Mouse (Mus musculus) spleen, adult 12 weeks (tissue): Measurements from ENCODE around the gene Sod1.
"Not testable (repeated sequence)": the region's sequence is repeated elsewhere in the genome, so short reads cannot be mapped to it uniquely, and the experiment has no call there.

Experiments used
- DNase-seq: peaks from one replicate; pipeline ENCODE4 v3.0.0; 2022; ENCODE audit warnings: low spot score

Gene Sod1

DNA sequence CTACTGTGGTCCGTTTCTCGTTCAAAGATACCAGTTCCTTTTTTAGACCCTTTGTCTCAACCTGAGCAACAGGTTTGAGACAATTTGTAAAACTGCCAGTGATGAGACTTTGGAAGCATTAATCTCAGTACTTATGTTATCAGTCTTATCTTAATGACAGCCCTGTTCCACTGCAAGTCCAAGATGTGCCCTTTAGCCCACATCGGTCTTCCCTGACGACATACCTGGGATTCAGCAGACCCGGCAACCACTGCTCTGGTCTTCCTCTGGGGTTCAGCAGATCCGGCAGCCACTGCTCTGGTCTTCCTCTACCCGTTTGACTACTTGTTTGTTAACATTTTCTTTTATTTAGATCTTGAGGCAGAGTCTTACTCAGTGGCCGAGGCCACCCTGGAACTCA lies 8.8 kb upstream of the Sod1 start:
- no peak for DNase-seq

DNA sequence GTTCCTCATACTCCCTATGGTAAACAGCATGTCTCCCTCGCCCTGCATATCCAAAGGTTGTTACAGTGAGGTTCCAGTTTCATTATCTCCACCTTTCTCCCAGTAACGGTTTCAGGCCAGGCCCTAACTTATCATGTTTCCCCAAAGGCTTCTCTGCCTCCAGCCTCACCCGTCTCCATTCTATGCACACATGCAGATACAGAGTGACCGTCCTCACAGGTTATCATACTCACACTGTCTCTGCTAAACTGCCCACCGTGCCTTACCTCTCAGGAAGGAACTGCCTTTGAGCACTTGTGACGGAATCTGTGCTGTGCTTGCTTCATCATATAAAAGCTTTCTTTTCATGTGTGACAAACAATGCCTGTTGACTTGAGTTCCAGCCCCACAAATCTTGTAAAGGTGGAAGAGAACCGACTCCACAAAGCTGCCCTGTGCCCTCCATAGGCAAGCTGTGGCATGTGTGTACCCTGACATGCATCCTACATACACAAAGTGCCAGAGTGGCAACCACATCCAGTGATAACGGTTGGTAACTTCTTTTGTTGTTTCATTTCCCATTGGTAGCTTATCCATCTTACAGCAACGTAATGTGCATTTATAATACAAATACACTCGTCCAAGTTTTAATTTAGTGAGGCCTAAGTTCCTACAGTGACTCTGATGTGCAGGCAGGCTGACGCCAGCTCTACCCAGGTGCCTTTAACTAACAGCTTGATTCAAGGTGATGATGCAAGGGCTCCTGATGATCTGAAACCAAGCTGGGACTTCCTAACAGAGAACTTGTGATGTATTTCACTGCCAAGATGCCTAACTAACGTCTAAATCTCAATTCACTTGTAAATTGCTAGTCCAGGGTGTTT lies 6.8 kb upstream of the Sod1 start:
- no peak for DNase-seq

DNA sequence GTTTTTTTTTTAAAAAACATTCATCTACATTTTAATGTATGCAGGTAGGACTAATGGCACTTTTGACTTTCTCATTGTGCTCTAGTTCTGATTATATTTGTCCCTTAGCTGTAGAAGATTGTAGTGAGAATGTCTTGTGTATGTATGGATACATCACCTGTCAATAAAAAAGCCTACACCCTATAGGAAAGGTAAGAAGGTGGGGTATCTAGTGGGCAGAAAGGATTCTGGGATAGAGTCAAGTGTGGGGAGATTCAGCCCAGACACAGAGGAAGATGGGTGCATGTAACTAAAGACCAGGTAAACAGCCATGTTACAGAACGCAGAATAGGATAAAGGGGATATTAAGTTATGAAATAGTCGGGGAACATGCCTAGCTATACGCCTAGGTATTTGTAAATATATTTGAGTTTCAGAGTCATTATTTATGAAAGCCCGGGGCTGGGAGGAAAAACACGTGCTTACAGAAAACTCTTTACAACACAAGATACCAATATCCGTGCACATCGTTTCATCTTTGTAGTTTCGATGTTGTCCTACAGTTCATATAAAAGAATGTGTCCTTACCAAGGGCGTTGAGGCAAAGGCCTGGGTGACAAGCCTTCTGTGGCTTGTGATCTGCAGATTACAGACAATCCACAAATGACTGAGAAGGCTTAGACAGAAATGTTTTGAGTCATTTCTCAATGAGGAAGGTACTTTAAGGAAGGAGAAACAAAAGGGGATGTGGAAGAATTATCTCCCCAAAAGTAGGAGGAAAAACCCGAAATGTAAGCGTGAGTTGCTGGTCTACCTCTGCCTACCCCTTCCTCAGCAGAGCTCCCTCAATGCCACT lies 5.6 kb upstream of the Sod1 start:
- no peak for DNase-seq

DNA sequence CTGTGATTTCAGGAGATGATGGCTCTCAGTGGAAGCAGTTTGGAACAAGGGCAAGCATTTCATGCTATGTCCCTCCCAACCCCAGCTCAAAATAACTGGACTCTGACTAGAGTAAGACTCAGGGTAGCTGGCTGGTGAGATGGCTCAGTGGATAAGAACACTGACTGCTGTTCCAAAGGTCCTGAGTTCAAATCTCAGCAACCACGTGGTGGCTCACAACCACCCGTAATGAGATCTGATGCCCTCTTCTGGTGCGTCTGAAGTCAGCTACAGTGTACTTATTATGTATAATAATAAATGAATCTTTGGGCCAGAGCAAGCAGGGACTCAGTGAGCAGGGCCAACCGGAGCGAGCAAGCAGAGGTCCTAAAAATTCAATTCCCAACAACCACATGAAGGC lies 4.7 kb upstream of the Sod1 start:
- DNase-seq, result not testable (repeated sequence)

DNA sequence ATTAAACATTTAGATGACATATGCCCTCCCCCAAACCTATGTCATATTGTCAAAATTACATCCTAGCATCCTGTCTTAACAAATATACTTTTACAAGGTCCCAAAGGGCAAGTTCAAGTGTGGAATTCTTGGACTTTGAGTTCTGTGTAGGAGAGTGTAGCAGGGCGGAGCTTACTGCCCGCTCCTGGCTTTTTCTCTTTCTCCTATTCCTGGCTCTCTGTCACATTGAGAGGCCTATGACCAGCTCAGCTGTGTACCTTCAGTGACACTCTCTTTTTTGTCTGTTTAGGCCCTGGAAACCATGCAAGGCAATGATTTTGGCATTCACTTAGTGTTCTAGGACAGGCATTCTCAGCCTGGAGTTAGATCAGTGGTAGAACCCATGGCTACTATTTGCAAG lies 4.1 kb upstream of the Sod1 start:
- no peak for DNase-seq

DNA sequence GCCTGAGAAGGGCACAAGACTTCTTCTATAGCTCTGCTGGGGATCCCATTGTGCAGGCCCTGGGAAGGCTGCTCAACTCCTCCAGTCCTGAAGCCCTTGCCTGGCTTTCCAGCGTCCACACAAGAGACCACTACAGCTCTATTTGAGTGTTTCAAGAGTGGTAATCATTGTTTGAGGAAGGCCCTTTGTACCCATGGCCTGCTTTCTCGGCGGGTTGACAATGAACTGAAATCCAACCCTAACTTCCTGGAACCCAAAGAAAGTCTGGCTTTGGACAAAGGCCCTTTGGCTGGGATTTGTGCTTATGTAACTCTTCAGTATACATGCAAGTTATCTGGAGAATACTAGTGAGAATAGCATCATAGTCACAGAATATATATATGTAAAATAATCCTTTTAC lies 3.2 kb upstream of the Sod1 start:
- DNase-seq, result no peak

DNA sequence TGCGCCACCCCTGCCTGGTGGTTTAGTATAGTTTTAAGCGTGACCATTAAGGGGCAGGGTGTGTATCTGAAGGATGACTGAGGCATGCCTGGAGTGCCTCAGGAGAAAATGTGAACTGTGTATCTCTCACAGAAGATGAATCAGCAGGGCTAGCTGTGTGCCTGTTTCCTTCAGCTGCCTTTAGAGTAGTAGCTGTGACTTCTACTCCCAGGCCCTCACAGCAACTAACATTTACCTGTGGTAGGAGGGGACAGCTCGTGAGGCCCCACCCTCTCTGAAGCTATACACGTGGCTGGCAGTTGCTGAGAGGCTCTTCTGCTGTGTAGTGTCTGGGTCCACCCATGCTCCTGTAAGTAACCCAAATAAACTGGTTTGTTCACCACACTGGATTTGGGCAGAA lies 2.6 kb upstream of the Sod1 start:
- no peak for DNase-seq

DNA sequence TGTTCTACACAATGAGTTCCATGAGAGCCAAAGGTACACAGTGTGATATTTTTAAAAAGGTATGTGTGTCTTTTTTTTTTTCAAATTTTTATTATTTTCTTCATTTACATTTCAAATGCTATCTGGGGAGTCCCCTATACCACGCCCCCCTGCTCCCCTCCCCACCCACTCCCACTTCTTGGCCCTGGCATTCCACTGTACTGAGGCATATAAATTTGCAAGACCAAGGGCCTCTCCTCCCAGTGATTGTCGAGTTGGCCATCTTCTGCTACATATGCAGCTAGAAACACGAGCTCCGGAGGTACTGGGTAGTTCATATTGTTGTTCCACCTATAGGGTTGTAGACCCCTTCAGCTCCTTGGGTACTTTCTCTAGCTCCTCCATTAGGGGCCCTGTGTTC lies 1.1 kb upstream of the Sod1 start:
- DNase-seq, result not testable (repeated sequence)

DNA sequence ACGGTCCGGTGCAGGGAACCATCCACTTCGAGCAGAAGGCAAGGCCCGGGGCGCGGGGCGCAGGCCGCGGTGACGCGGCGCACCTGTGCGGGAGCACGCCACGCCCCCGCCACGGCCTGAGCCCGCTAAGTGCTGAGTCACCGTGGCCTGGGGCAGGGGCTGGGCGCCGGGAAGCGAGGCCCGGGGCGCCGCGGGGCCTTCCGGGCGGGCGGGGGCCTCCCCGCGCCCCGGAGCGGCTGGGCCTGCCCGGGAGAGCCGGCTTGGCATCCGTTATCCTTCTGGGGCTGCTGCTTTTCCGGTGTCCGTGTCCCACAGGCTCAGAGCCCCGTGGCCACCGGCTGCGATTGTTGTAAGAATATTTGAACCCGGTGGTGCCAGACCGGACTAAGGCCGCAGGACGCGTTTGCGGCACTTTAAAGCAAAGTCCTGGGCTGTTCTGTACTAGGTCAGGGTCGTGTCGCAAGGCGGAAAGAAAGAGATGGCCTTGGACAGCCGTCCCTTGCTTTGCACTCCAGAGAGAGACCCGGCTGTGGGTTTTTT lies 408 bp downstream of the Sod1 start:
- no peak for DNase-seq

DNA sequence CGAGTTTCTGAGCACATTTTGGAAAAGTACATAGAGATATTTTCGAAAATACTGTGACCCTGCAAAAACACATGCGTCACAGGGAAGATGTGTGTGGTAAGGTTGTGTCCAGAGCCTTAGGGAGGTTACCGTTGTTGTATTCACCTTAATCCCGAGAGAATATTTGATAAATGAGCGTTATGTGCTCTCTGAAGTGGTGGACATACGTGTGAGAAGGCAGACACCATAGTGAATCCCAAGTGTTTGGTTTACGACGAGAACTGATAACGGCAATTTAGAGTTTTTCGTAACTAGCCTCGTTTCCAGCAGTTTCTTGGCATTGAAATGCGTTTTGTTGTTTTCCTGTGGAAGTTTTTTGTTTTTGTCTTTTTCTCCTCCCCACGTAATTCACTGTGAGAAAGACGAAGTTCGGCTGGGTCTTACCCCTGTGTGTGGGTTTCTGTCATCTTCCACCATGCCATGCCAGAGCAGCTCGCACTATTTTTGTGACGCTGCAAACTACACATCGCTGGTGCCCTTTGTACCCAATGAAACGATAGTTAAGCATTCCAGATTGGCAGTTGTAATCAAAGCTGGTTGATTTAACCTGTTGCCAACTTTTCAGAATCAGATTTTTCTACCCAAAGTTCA lies 1.0 kb downstream of the Sod1 start:
- DNase-seq, result no peak

DNA sequence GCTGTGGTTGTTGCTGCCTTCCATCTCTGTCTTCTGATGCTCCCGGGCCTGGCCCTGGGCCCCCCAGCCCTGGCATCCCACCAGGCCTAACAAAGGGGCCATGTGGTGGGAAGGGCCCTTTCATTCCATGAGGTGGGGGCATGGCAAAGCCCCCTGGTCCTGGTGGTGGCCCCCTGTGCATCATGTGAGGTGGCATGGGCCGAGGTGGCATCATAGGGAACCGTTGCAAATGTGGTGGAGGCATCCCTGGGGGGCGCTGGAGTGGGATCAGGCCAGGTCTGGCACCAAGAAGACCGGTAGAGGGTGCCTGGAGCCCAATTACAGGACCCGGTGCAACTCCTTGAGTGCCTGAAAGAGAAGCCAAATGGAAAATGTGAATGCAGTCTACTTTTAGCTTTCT lies 9.3 kb downstream of the Sod1 start:
- no peak for DNase-seq

DNA sequence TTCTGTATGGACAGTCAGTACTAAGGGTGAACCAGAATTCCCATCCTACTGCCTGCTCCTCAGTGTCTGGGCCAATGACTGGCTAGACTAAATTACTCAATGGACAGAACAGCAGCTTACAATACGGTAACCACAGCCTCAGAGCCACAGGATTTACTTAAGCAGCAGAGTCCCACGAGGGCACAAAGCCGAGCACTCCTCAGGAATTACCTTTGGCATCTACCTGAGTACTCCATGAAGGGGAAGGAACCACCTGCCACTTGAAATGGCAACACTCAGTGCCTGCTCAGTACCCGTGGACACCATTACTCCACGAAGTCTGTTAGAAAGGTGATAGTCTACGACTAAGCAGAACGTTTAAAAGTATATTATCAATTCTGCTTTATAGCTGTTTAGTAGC lies 10.7 kb downstream of the Sod1 start:
- DNase-seq, result no peak

DNA sequence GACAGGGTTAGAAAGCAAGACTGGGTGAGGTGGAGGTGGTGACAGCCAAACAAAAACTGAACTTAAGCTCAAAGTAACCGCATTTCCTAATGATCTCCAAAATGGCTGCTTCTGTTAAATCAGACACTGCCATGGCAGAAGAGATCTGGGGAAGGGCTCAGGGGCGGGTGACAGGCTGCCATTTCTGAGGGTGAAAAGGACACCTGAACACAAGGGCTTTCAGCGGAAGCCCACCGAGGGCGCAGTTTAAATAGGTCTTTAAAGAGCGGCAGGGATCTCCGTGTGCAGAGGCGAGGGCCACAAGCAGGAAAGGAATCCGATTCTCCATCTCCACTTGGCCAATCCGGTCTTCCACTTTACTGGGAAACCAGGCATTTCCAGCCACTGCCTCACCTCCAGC lies 13.1 kb downstream of the Sod1 start:
- no peak for DNase-seq

DNA sequence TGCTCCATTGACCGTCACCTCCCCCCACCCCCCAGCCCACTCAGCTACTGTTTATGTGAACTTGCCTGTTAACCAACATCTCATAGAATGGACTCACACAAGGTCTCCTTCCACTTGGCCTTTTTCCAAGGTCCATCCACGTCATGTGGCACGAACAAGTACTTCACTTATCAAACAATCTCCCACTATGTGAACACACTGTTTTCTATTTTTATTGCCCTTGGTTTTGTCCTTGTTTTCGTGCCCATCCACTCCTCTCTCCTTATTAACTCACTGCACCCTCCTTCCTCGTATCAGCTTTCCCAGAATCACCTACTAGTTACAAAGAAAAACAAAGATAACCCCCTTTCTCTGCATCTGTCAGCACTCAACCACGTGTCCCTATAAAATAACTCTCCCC lies 14.1 kb downstream of the Sod1 start:
- no peak for DNase-seq

DNA sequence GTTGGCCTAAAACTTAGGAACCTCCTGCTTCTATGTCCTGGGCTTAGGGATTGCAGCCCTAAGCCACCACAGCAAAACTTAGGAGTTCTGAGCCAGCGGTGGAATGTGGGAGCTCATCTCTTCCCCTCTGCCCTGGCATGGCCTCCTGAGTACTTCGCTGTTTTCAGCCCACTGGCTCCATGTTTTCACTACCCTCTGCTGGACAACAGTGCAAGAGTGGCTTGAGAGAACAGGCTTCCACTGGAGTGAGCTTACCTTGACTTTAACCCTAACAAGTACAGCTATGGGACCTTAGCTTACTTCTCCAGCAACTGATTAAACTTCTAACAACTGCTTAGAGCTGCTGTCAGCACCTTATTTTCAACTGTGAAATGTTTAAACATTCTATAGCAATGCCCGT lies 14.6 kb downstream of the Sod1 start:
- DNase-seq, result no peak

DNA sequence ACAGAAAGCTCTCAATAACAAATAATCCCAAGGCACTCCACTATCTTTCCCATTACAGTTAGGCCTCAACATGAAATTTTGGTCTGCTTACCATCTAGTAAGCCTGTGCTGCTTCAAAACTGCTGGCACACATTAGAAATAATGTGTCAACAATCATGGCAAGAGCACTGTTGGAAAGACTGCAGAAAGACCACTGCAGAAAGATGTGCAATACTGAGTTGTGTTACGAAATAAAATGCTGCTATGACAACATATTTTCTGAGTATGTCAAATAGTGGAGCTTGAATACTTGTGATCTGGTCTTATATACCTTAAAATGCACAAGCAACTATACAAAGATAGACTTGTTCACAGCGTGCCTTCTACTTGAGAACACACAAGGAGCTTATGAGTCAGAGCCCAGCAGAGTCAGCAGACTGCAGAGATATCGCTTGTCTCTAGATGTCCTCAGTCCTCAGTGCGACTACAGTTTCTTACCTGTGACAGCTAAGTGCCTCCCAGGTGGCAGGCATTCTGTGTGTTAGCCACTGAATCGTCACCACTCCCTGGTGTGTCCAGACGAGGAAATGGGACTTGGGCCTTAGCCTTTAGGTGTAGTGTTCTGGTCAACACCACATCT lies 18.7 kb downstream of the Sod1 start:
- no peak for DNase-seq

DNA sequence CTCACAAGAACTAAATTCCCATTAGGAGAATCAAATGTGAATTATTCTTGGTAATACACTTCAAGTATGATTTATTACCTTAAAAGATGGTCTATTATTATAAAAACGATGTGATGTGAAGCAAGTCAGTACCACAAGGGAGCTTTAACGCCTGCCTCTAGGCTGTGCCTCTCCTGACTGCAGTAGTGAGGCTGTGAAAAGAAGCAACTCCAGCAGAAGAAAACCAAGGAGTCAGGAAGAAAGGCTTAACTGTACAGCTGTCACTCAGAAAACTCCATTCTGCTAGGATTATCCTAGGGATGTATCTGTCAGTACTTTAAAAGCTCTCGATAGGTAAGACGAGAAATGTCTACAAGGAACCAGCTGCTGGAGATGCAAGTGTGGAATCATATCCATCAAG lies 21.3 kb downstream of the Sod1 start:
- DNase-seq, result no peak

DNA sequence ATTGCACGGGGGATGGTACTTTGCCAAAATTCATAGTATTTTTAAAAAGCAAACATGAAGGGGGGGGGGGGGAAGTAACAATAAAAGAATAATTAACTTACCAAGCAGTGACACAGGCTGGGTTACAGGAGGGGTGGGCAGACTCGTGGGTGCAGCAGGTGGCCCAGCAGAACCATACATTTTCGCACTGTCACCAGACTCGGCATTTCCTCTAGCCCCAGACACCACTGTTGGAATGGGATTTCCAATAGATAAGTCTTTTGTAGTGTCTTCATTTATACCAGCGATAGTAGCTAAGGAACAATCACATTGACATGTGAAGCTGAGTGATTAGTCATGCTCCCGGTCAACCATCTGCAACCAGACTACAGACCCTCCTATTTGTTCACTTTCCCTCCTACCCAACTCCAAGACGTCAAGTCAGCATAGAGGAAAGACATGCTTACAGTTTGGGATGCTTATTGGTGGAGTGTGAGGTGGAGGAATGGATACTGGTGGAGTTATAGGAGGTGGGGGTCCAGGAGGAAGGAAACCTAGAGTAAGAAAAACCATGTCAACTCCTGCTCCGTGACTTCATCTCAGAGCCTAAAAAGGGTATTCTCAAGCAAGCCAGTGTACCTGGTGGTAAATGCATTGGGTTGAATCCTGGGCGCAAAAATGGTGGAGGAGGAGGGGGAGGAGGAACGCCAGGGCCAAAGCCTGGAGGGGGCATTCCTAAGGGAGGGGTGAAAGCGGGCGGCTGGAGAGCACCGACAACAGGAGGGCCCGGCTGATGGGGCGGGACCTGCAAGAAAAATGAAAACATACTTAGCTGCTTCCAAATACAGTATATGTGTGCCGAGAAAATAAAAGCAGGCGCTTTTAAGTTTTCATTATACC lies 22.1 kb downstream of the Sod1 start:
- DNase-seq, result no peak

DNA sequence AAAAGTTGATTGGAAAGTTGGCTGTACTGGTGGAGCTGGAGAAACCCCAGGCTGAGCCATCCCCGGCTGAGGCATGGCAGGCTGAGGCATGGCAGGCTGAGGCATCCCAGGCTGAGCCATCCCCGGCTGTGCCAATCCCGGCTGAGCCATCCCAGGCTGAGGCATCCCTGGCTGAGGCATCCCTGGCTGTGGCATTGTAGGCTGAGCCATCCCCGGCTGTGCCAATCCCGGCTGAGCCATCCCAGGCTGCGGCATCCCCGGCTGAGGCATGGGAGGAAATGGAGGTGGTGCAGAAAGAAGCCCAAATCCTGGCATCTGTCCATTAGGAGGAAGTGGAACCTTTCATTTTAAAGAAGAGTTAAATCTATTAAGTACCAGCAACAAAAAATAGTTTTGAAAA lies 29.5 kb downstream of the Sod1 start:
- DNase-seq, result no peak

DNA sequence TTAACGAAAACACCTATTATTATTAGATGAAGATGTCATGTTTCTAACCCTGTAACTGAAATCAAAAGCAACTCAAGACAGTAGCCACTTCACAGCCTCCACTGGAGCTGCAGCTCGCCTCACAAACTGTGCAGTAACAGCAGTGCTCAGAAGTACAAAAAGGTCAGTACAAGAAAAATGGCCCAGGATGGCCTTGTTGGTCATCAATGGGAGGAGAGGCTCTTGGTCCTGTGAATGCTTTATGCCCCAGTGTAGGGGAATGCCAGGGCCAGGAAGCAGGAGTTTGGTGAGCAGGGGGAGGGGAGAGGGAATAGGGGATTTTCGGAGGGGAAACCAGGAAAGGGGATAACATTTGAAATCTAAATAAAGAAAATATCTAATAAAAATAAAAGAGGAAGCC lies 30.7 kb downstream of the Sod1 start:
- not testable (repeated sequence) for DNase-seq

DNA sequence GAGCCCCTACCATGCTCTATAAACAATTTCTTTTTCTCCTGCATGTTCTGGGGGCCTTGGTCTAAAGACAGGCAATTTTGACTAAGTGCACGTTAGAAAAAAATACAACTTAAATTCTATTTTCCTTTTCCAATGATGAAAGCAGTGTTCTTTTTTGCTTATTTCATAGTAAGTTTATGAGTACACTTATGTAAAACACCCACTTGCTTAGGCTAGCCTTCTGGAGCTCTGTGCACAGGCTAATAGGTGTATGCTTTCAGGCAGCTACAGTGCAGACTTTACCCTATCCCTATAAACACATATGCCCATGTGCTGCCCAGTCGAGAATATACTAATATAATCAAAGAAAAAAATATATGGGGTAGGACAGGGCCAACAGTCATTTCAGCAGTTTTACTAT lies 32.0 kb downstream of the Sod1 start:
- no peak for DNase-seq
